Mouse (Mus musculus) CH12.LX (cell line): ENCODE results near the gene Rab3d. TPM values are rescaled to one million over a fixed set of nuclear protein-coding genes. Genes with fewer than 3 reads are reported as not detected.

ENCODE experiments used
- DNase-seq: peaks from one replicate; pipeline ENCODE4 v3.0.0-alpha.2; 2013; ENCODE audit errors: extremely low read depth
- H3K27ac ChIP-seq: 2 replicates; pipeline ENCODE4 v1.5.1; 2012; ENCODE audit warnings: low read depth, mild to moderate bottlenecking, control low read depth, moderate library complexity; ENCODE audit not compliant: insufficient read depth
- H3K27me3 ChIP-seq: replicated peaks from 2 replicates; pipeline ENCODE3; 2012; ENCODE audit warnings: inconsistent platforms
- H3K36me3 ChIP-seq, 2 experiments: replicated peaks in 1 of 2; 2 replicates each; pipeline versions ENCODE3 to v1.6.1; 2012; ENCODE audit warnings: inconsistent platforms in 1 of 2, low read length in 1 of 2, mild to moderate bottlenecking in 1 of 2, mixed read lengths in 1 of 2, moderate library complexity in 1 of 2; ENCODE audit not compliant: control insufficient read depth in 1 of 2, insufficient read depth in 1 of 2
- H3K4me1 ChIP-seq, 2 experiments: 2 replicates each; pipeline ENCODE4 v1.6.1; 2012; ENCODE audit warnings: inconsistent platforms in 1 of 2, moderate library complexity in 1 of 2; ENCODE audit not compliant: insufficient read depth in 2 of 2, control insufficient read depth in 1 of 2
- H3K4me2 ChIP-seq: 2 replicates; pipeline ENCODE4 v1.6.1; 2012; ENCODE audit warnings: low read depth, mild to moderate bottlenecking, control low read depth; ENCODE audit not compliant: poor library complexity, insufficient read depth, severe bottlenecking
- H3K4me3 ChIP-seq, 3 experiments: fragments of 150-350 bp in 1 of 3; sonication (generic) in 1 of 3; replicated peaks in 1 of 3; 2 replicates each; pipeline versions ENCODE3 to v1.5.1; 2011 to 2012; ENCODE audit warnings: low read depth in 2 of 3, low read length in 2 of 3, mild to moderate bottlenecking in 2 of 3, moderate library complexity in 2 of 3, control low read depth in 1 of 3, improper control_type of control experiment in 1 of 3, inconsistent platforms in 1 of 3, mixed read lengths in 1 of 3; ENCODE audit not compliant: poor library complexity in 1 of 3
- H3K79me2 ChIP-seq: replicated peaks from 2 replicates; pipeline ENCODE4 v1.6.1; 2012; ENCODE audit warnings: mild to moderate bottlenecking, moderate library complexity; ENCODE audit not compliant: control insufficient read depth, poor library complexity, insufficient read depth, severe bottlenecking; ENCODE audit errors: extremely low read depth
- H3K9ac ChIP-seq: 2 replicates; pipeline ENCODE4 v1.6.1; 2012; ENCODE audit warnings: low read depth, mild to moderate bottlenecking, control low read depth, moderate library complexity; ENCODE audit not compliant: insufficient read depth
- H3K9me3 ChIP-seq: replicated peaks from 2 replicates; pipeline ENCODE3; 2012; ENCODE audit warnings: low read length, inconsistent platforms, mixed read lengths
- E2F4 ChIP-seq: IDR thresholded peaks from 2 replicates; pipeline ENCODE4 v1.6.1; 2011; ENCODE audit warnings: low read depth, low read length, improper control_type of control experiment; ENCODE audit not compliant: insufficient replicate concordance
- ELF1 ChIP-seq: IDR thresholded peaks from 2 replicates; pipeline ENCODE4 v1.6.1; 2014; ENCODE audit warnings: low read depth, mild to moderate bottlenecking, inconsistent platforms, low read length, improper control_type of control experiment
- ETS1 ChIP-seq: conservative IDR thresholded peaks from 2 replicates; pipeline ENCODE4 v1.6.1; 2012; ENCODE audit warnings: low read depth, mild to moderate bottlenecking, inconsistent platforms, low read length, improper control_type of control experiment, moderate library complexity
- GABPA ChIP-seq: IDR thresholded peaks from 2 replicates; pipeline ENCODE4 v1.6.1; 2012; ENCODE audit warnings: low read depth, low read length, improper control_type of control experiment, inconsistent platforms; ENCODE audit not compliant: insufficient replicate concordance
- HCFC1 ChIP-seq: IDR thresholded peaks from 2 replicates; pipeline ENCODE4 v1.6.1; 2012; ENCODE audit warnings: low read depth, mild to moderate bottlenecking, inconsistent platforms, low read length, improper control_type of control experiment
- JUN ChIP-seq: IDR thresholded peaks from 2 replicates; pipeline ENCODE4 v1.6.1; 2011; ENCODE audit warnings: low read depth, mild to moderate bottlenecking, low read length, improper control_type of control experiment, moderate library complexity; ENCODE audit not compliant: insufficient read depth
- KAT2A ChIP-seq: IDR thresholded peaks from 2 replicates; pipeline ENCODE4 v1.6.1; 2012; ENCODE audit warnings: low read length, improper control_type of control experiment, inconsistent platforms; ENCODE audit not compliant: insufficient replicate concordance
- MAX ChIP-seq: IDR thresholded peaks from 2 replicates; pipeline ENCODE4 v1.6.1; 2011; ENCODE audit warnings: low read length, improper control_type of control experiment
- MAZ ChIP-seq: IDR thresholded peaks from 2 replicates; pipeline ENCODE4 v1.6.1; 2012; ENCODE audit warnings: low read depth, mild to moderate bottlenecking, inconsistent platforms, low read length, improper control_type of control experiment, moderate library complexity
- NELFE ChIP-seq: IDR thresholded peaks from 2 replicates; pipeline ENCODE4 v1.6.1; 2011; ENCODE audit warnings: low read depth, low read length, improper control_type of control experiment
- NRF1 ChIP-seq: IDR thresholded peaks from 2 replicates; pipeline ENCODE4 v1.6.1; 2014; ENCODE audit warnings: low read depth, mild to moderate bottlenecking, inconsistent platforms, low read length, improper control_type of control experiment, moderate library complexity
- POLR2AphosphoS2 ChIP-seq: IDR thresholded peaks from 2 replicates; pipeline ENCODE4 v1.6.1; 2011; ENCODE audit warnings: low read depth, low read length, improper control_type of control experiment
- RAD21 ChIP-seq: IDR thresholded peaks from 2 replicates; pipeline ENCODE4 v1.6.1; 2011; ENCODE audit warnings: low read depth, mild to moderate bottlenecking, low read length, improper control_type of control experiment, moderate library complexity
- TBP ChIP-seq: conservative IDR thresholded peaks from 2 replicates; pipeline ENCODE4 v1.6.1; 2011; ENCODE audit warnings: low read depth, low read length, improper control_type of control experiment
- USF1 ChIP-seq: IDR thresholded peaks from 2 replicates; pipeline ENCODE4 v1.6.1; 2014; ENCODE audit warnings: low read depth, mild to moderate bottlenecking, inconsistent platforms, low read length, improper control_type of control experiment
- USF2 ChIP-seq: conservative IDR thresholded peaks from 2 replicates; pipeline ENCODE4 v1.6.1; 2011; ENCODE audit warnings: low read depth, low read length, improper control_type of control experiment
- ZC3H11A ChIP-seq: IDR thresholded peaks from 2 replicates; pipeline ENCODE4 v1.6.1; 2012; ENCODE audit warnings: low read depth, mild to moderate bottlenecking, inconsistent platforms, low read length, improper control_type of control experiment
- dilution Hi-C: fragments of 300-500 bp; cut with MboI; formaldehyde crosslinking; loops from 2 replicates; pipeline ENCODE4 v1.14.3; 2020; ENCODE audit warnings: low sequenced_read_pairs; ENCODE audit not compliant: extremely low pct_unique_long_range_greater_than_20kb, extremely low pct_ligation_motif_present
- in situ Hi-C: fragments of 300-500 bp; cut with MboI; formaldehyde crosslinking; loops from 3 replicates; pipeline ENCODE4 v1.14.3; 2019; ENCODE audit warnings: low sequenced_read_pairs, low pct_ligation_motif_present, low pct_unique_long_range_greater_than_20kb, mixed read lengths
- polyA plus RNA-seq: library from polyadenylated mRNA; unstranded; fragments of >175 nt; gene quantifications from 2 replicates; pipeline ENCODE4 v1.2.1, GENCODE M21; 2012; ENCODE audit warnings: low read depth; ENCODE audit not compliant: insufficient read length
- total RNA-seq, 2 experiments: library from RNA; depleted of rRNA; stranded (reverse); fragments of 300-350 nt in 1 of 2; fragments of >200 nt in 1 of 2; gene quantifications; 2 replicates each; pipeline ENCODE4 v1.2.3; 2012 to 2014

Gene Rab3d
- total and polyA plus RNA-seq, 3 experiments: 0.90 to 3.7 (median 0.91) TPM

GRCm38 (mm10) chr9:21904031-21904430, 14.0 kb downstream of the Rab3d start:
- dilution Hi-C loops (no loop called here), in situ Hi-C loops (no loop called here)
- Histone ChIP-seq H3K9me3 (peaks cover 5% of the 10 kb centered on the region), H3K36me3 (no peaks in the 10 kb centered on the region), H3K4me1 (peaks cover 0 to 4% of the 10 kb centered on the region in 2 experiments; a peak in 2 of 4 replicates), H3K4me2 (no peak overlapping the region), H3K27me3 (peaks cover 33% of the 10 kb centered on the region), H3K9ac (no peak overlapping the region), H3K4me3 (no peak overlapping the region), H3K27ac (no peak overlapping the region), H3K79me2 (no peaks in the 10 kb centered on the region)
- DNase-seq: no peak
- no peak for TF ChIP-seq NRF1
- TF ChIP-seq RAD21: no peak
- no peak for TF ChIP-seq NELFE
- TF ChIP-seq ZC3H11A: no peak
- TF ChIP-seq GABPA: no peak
- no peak for TF ChIP-seq USF2
- TF ChIP-seq USF1: no peak
- no peak for TF ChIP-seq ETS1
- no peak for TF ChIP-seq POLR2AphosphoS2
- no peak for TF ChIP-seq JUN

- peak; percentile 65 for DNase-seq
- Histone ChIP-seq H3K9me3 (peaks cover 4% of the 10 kb centered on the region), H3K27ac (no peak overlapping the region), H3K9ac (no peak overlapping the region), H3K4me1 (peaks cover 0 to 4% of the 10 kb centered on the region in 2 experiments; a peak in 2 of 4 replicates), H3K79me2 (no peaks in the 10 kb centered on the region), H3K27me3 (peaks cover 21% of the 10 kb centered on the region), H3K4me2 (no peak overlapping the region), H3K36me3 (no peaks in the 10 kb centered on the region), H3K4me3 (peak overlapping the region in 2 of 3 experiments; percentile 36 to 47)
- in situ Hi-C loops (no loop called here), dilution Hi-C loops (no loop called here)
- TF ChIP-seq MAZ (no peak), KAT2A (peak; percentile 34; the same call in 1 of the 2 replicates), E2F4 (no peak), TBP (peak; percentile 50; the same call in 1 of the 2 replicates), HCFC1 (peak; percentile 88), ELF1 (peak; percentile 38; the same call in 1 of the 2 replicates), NRF1 (no peak), POLR2AphosphoS2 (no peak), MAX (no peak)
These were observed 16.7 kb downstream of the Rab3d start for GRCm38 (mm10) chr9:21901223-21901820.
